Mouse (Mus musculus) urinary bladder, postnatal 14 days (tissue): ENCODE results near the gene Adamts1.
A peak's percentile ranks its signal among the peaks of the same experiment; 100 is the strongest.

Experiments used
- DNase-seq: peaks from one replicate; pipeline ENCODE4 v3.0.0; 2021; ENCODE audit warnings: low spot score

Gene Adamts1

DNA sequence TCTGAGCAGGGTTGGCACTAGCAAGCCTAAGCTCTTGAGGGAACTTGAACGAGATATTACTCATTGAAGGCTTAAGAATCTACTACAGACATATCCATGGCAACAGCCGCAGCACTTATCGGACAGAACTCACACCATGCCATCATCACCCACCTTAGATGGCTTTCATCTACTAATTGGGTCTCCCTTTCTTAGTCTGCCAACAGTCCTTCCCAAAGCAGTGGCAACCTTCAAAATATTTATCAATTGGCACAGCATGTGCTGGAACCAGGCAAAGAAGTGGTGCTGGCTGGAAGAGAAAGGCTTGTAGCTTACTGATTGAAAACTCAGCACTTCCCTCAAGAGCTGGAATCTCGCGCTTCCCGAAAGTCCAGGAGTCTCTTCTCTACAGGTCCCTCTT is 37.7 kb downstream of the Adamts1 start:
- DNase-seq = no peak

GRCm38 (mm10) chr16:85762052-85762665 is 40.8 kb downstream of the Adamts1 start:
- no peak for DNase-seq

- no peak for DNase-seq
Measured at GRCm38 (mm10) chr16:85760961-85761580, 41.8 kb downstream of the Adamts1 start.

- peak; percentile 85 for DNase-seq
Measured at GRCm38 (mm10) chr16:85756101-85756819, 46.7 kb downstream of the Adamts1 start.

DNA sequence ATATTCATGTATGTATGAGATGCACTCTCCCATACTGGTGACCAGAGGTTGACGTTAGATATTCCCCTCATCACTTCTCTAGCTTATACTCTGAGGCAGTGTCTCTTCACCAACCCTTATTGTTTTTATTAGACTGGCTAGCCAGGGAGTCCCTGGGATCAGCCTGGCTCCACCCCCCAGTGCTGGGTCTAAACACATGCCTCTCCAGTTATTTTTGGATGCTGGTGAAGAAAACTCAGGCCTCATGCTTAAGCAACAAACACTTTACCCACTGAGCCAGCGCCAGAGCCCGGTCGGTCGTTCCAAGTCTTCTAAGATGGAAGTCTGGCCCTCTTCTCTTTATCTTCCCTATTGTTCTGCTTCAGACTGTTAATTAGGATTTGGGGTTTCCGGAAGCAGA is 53.6 kb downstream of the Adamts1 start:
- peak; percentile 8 for DNase-seq

DNA sequence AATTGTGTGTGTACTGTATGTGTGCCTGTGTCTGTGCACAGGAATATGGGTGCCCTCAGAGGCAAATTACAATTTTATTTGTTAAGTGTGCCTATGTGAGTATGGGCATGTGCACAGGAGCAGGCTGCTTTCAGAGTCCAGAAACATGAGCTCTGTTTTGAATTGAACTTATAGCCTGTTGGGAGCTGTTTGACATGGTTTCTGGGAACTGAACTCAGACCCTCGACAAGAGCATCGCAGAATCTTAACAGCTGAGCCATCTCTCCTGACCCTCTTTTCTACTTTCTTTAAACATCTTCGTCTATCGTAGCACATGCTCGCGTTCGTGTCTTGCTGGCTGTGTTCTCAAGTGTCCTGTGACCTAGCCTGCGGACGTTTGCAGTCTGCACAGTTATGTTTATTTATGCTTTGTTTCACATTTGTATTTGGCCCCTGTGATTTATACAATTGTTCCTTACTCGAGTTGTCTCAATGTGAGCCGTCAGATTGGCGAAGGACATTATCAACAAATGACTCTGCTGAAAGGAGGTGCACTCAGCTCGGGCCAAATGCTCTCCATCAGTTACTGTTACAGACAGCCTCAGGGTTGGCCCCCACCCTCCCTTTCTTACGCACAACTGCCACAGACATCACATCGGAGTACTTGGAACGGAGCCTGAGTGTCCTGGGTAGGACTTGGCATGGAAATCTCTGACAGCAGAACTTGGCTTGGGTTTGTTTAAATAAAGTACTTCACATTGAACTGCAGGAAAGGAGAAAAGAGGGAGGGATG is 55.1 kb downstream of the Adamts1 start:
- peak; percentile 61 for DNase-seq

DNA sequence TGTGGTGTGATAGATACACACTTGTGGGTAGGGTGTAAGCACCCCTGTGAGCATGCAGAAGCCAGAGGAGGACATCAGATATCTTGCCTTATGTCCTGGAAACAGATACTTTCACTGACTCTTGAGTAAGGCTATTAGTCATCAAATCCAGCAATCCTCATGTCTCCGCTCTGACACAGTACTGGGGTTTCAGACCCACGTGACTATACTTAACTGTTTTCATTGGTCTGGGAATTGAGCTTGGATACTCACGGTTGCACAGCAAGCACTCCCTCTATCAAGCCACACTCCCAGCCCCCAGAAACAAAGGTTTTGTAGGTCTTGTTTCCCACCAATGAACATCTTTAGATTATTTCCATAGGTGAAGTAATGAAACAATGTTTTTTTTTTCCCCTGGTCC is 56.5 kb downstream of the Adamts1 start:
- DNase-seq = no peak
